In the genomic region with DNA sequence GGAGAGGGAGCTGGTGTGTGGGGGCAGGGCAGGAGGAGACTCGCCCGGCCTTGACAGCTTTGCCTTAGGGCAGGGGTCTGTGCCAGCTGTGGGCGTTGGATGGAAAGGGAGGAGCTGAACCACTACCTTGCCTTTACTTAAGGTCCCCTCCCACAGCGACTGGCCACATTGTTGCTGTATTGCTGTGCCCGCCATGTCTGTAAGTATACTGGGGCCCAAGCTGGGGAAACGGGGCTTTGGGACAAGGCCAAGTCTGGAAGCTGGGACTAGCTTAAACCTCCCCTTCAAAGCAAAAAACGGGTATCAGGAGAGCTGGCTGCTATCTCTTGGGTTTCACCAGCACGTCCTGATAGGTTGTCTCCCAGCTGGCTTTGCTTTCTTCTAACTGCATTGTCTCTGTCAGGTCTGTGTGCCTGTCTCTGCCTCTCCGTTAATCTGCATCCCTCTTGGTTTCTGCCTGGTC, we compare ENCODE assay signal across 11 mouse cellular contexts. TPM values are rescaled to one million over a fixed set of nuclear protein-coding genes. Genes with fewer than 3 reads are reported as not detected.
DNase-seq lines count a peak whose midpoint lies in the region; ATAC-seq and TF ChIP-seq lines count a peak whose summit lies in the region.
"Had no signal": no experiment of that assay in that cellular context is flagged by ENCODE, and none has a peak within 500 bp of the region (broad histone marks: within the 10 kb centered on the region; RNA-seq: fewer than 3 reads in every experiment).

No protein-coding gene starts in this region.

- peak overlapping the region; percentile 18 for H3K4me3 ChIP-seq in embryonic facial prominence, embryonic 13.5 days
- no peak overlapping the region for H3K4me3 ChIP-seq in embryonic facial prominence, embryonic 10.5 days
- H3K4me3 ChIP-seq in intestine, embryonic 16.5 days (ENCODE audit: low read length) = no peak overlapping the region
- no peak overlapping the region for H3K4me3 ChIP-seq in intestine, postnatal 0 days (ENCODE audit: low read depth, low read length)
- H3K4me3 ChIP-seq in limb, embryonic 13.5 days = peak overlapping the region; percentile 2; the same call in 1 of the 2 replicates

- no peak for TF ChIP-seq CTCF in intestine, postnatal 0 days (IDR thresholded peaks at IDR 0.05; ENCODE audit: low read depth)

- peak overlapping the region; percentile 74 for H3K27ac ChIP-seq in embryonic facial prominence, embryonic 13.5 days
- H3K27ac ChIP-seq in embryonic facial prominence, embryonic 10.5 days (replicated peaks) = no peak overlapping the region; the same call in 1 of the 2 replicates
- H3K27ac ChIP-seq in intestine, embryonic 16.5 days (ENCODE audit: low read length) = no peak overlapping the region
- no peak overlapping the region for H3K27ac ChIP-seq in intestine, postnatal 0 days (ENCODE audit: low read depth, low read length)
- H3K27ac ChIP-seq in limb, embryonic 13.5 days = 0 out of 2 replicates have a peak overlapping the region, but pooled peaks have one; percentile 44

- no peaks in the 10 kb centered on the region for H3K9me3 ChIP-seq in embryonic facial prominence, embryonic 13.5 days
- H3K9me3 ChIP-seq in embryonic facial prominence, embryonic 10.5 days = no peaks in the 10 kb centered on the region
- H3K9me3 ChIP-seq in intestine, embryonic 16.5 days (ENCODE audit: control insufficient read depth, low read length) = peaks cover 4% of the 10 kb centered on the region; the same call in 1 of the 2 replicates
- H3K9me3 ChIP-seq in intestine, postnatal 0 days (ENCODE audit: control insufficient read depth) = no peaks in the 10 kb centered on the region
- 0 out of 2 replicates have a peak, but pooled peaks cover 4% of the 10 kb centered on the region for H3K9me3 ChIP-seq in limb, embryonic 13.5 days

- H3K4me2 ChIP-seq in embryonic facial prominence, embryonic 13.5 days = peak overlapping the region; percentile 59
- H3K4me2 ChIP-seq in intestine, embryonic 16.5 days (ENCODE audit: low read depth, low read length) = no peak overlapping the region
- H3K4me2 ChIP-seq in intestine, postnatal 0 days (replicated peaks; ENCODE audit: low read depth) = no peak overlapping the region
- H3K4me2 ChIP-seq in limb, embryonic 13.5 days (replicated peaks) = peak overlapping the region; percentile 38

- H3K4me1 ChIP-seq in embryonic facial prominence, embryonic 13.5 days = peaks cover 39% of the 10 kb centered on the region
- H3K4me1 ChIP-seq in embryonic facial prominence, embryonic 10.5 days = peaks cover 26% of the 10 kb centered on the region
- H3K4me1 ChIP-seq in intestine, embryonic 16.5 days (ENCODE audit: control insufficient read depth, insufficient read depth, low read length) = peaks cover 17% of the 10 kb centered on the region; the same call in 1 of the 2 replicates
- H3K4me1 ChIP-seq in intestine, postnatal 0 days (replicated peaks; ENCODE audit: control insufficient read depth, insufficient read depth, low read length) = 0 out of 2 replicates have a peak, but pooled peaks cover 2% of the 10 kb centered on the region
- H3K4me1 ChIP-seq in limb, embryonic 13.5 days = peaks cover 26% of the 10 kb centered on the region

- H3K36me3 ChIP-seq in embryonic facial prominence, embryonic 13.5 days = no peaks in the 10 kb centered on the region
- H3K36me3 ChIP-seq in embryonic facial prominence, embryonic 10.5 days (replicated peaks) = no peaks in the 10 kb centered on the region
- H3K36me3 ChIP-seq in intestine, embryonic 16.5 days (ENCODE audit: control insufficient read depth, insufficient read depth, low read length) = no peaks in the 10 kb centered on the region
- H3K36me3 ChIP-seq in intestine, postnatal 0 days (ENCODE audit: control insufficient read depth, insufficient read depth) = no peaks in the 10 kb centered on the region
- H3K36me3 ChIP-seq in limb, embryonic 13.5 days = no peaks in the 10 kb centered on the region

- DNase-seq in embryonic facial prominence, embryonic 10.5 days (ENCODE audit: low spot score) = no peak
- DNase-seq in CD4-positive helper T cell, adult 2 months (ENCODE audit: low read depth, low spot score) = peak; percentile 24
- DNase-seq in urinary bladder, adult 2 months (ENCODE audit: low spot score) = no peak
- DNase-seq: cerebellum, postnatal 25 days; kidney, adult 2 months; lung, postnatal 10 days had no signal

- WGBS in embryonic facial prominence, embryonic 13.5 days = 32% methylated on average over 9 of the region's 9 CpGs
- 52% methylated on average over 9 of the region's 9 CpGs for WGBS in embryonic facial prominence, embryonic 10.5 days
- 50% methylated on average over 9 of the region's 9 CpGs for WGBS in intestine, embryonic 16.5 days
- WGBS in intestine, postnatal 0 days = 43% methylated on average over 9 of the region's 9 CpGs
- WGBS in limb, embryonic 13.5 days = 38% methylated on average over 9 of the region's 9 CpGs

- peak overlapping the region; percentile 44; the same call in 1 of the 2 replicates for H3K9ac ChIP-seq in embryonic facial prominence, embryonic 13.5 days
- peak overlapping the region; percentile 25; the same call in 1 of the 2 replicates for H3K9ac ChIP-seq in intestine, embryonic 16.5 days (ENCODE audit: low read depth, low read length)
- no peak overlapping the region for H3K9ac ChIP-seq in intestine, postnatal 0 days (ENCODE audit: low read depth, low read length)
- no peak overlapping the region; the same call in 1 of the 2 replicates for H3K9ac ChIP-seq in limb, embryonic 13.5 days

- ATAC-seq in embryonic facial prominence, embryonic 13.5 days (ENCODE audit: insufficient number of reproducible peaks, insufficient read depth, low FRiP score, low TSS enrichment, low read depth) = no peak
- no peak for ATAC-seq in intestine, embryonic 16.5 days
- no peak for ATAC-seq in intestine, postnatal 0 days
- peak; percentile 10; the same call in 1 of the 2 replicates for ATAC-seq in limb, embryonic 13.5 days (ENCODE audit: low FRiP score, low read depth)
- ATAC-seq in granulocyte monocyte progenitor cell, adult 5-6 weeks (replicated peaks; ENCODE audit: poor library complexity, severe bottlenecking) = no peak

- H3K27me3 ChIP-seq in embryonic facial prominence, embryonic 13.5 days = no peaks in the 10 kb centered on the region
- H3K27me3 ChIP-seq in embryonic facial prominence, embryonic 10.5 days (replicated peaks; ENCODE audit: low read depth, poor library complexity, severe bottlenecking) = no peaks in the 10 kb centered on the region; the same call in none of the 2 replicates
- no peaks in the 10 kb centered on the region for H3K27me3 ChIP-seq in intestine, embryonic 16.5 days (replicated peaks; ENCODE audit: control insufficient read depth, insufficient read depth, low read length)
- H3K27me3 ChIP-seq in intestine, postnatal 0 days (replicated peaks; ENCODE audit: control insufficient read depth, insufficient read depth, low read length) = no peaks in the 10 kb centered on the region
- no peaks in the 10 kb centered on the region for H3K27me3 ChIP-seq in limb, embryonic 13.5 days

RNA-seq across cellular contexts. Expression of gene Lgals7, which starts 0.7 kb away (rescaled TPM):
- polyA plus RNA-seq in embryonic facial prominence, embryonic 13.5 days (2015; fragmentation: Nextera tagmentation; extraction: Ambion mirVana) = 25.5 and 29.4 TPM in 2 replicates
- polyA plus RNA-seq in embryonic facial prominence, embryonic 10.5 days (2016; fragmentation: Nextera tagmentation; extraction: Ambion mirVana) = 0.63 and 1.9 TPM in 2 replicates
- polyA plus RNA-seq in intestine, embryonic 16.5 days (2015; fragmentation: Nextera tagmentation; extraction: Ambion mirVana) = 0.56 and 0.97 TPM in 2 replicates
- 1.0 and 2.0 TPM in 2 replicates for polyA plus RNA-seq in intestine, postnatal 0 days (2015; fragmentation: Nextera tagmentation; extraction: Ambion mirVana)
- 7.6 and 10.3 TPM in 2 replicates for polyA plus RNA-seq in limb, embryonic 13.5 days (2015; fragmentation: Nextera tagmentation; extraction: Ambion mirVana)
- polyA plus RNA-seq in urinary bladder, adult 2 months (2012; rRNA removed) = 1.3 and 3.6 TPM in 2 replicates
- total RNA-seq in granulocyte monocyte progenitor cell, adult 5-6 weeks (2014; fragmentation: Nextera tagmentation) = not detected in 2 replicates
- not detected in 2 replicates for total RNA-seq in granulocyte monocyte progenitor cell, adult 5-6 weeks (2017)

RNA-seq across cellular contexts. Expression of gene Capn12, which starts 16.9 kb away (rescaled TPM):
- polyA plus RNA-seq in embryonic facial prominence, embryonic 13.5 days (2015; fragmentation: Nextera tagmentation; extraction: Ambion mirVana) = 0.69 and 1.2 TPM in 2 replicates
- 0.44 and 0.55 TPM in 2 replicates for polyA plus RNA-seq in embryonic facial prominence, embryonic 10.5 days (2016; fragmentation: Nextera tagmentation; extraction: Ambion mirVana)
- 0.29 and 0.39 TPM in 2 replicates for polyA plus RNA-seq in intestine, embryonic 16.5 days (2015; fragmentation: Nextera tagmentation; extraction: Ambion mirVana)
- polyA plus RNA-seq in intestine, postnatal 0 days (2015; fragmentation: Nextera tagmentation; extraction: Ambion mirVana) = 0.25 and 0.37 TPM in 2 replicates
- 0.94 and 0.97 TPM in 2 replicates for polyA plus RNA-seq in limb, embryonic 13.5 days (2015; fragmentation: Nextera tagmentation; extraction: Ambion mirVana)
- 0.66 and 0.73 TPM in 2 replicates for polyA plus RNA-seq in urinary bladder, adult 2 months (2012; rRNA removed)
- total RNA-seq in granulocyte monocyte progenitor cell, adult 5-6 weeks (2014; fragmentation: Nextera tagmentation) = not detected in 2 replicates
- 0.13 TPM in 1 of 2 replicates, not detected in the other for total RNA-seq in granulocyte monocyte progenitor cell, adult 5-6 weeks (2017)

RNA-seq across cellular contexts. Expression of gene Lgals4, which starts 30.7 kb away (rescaled TPM):
- polyA plus RNA-seq in embryonic facial prominence, embryonic 13.5 days (2015; fragmentation: Nextera tagmentation; extraction: Ambion mirVana) = 8.7 and 15.3 TPM in 2 replicates
- polyA plus RNA-seq in embryonic facial prominence, embryonic 10.5 days (2016; fragmentation: Nextera tagmentation; extraction: Ambion mirVana) = 4.4 and 4.9 TPM in 2 replicates
- polyA plus RNA-seq in intestine, embryonic 16.5 days (2015; fragmentation: Nextera tagmentation; extraction: Ambion mirVana) = 2,407 and 2,590 TPM in 2 replicates
- 2,376 and 2,464 TPM in 2 replicates for polyA plus RNA-seq in intestine, postnatal 0 days (2015; fragmentation: Nextera tagmentation; extraction: Ambion mirVana)
- 9.6 and 10.3 TPM in 2 replicates for polyA plus RNA-seq in limb, embryonic 13.5 days (2015; fragmentation: Nextera tagmentation; extraction: Ambion mirVana)
- 29.4 and 39.9 TPM in 2 replicates for polyA plus RNA-seq in urinary bladder, adult 2 months (2012; rRNA removed)
- total RNA-seq in granulocyte monocyte progenitor cell, adult 5-6 weeks (2014; fragmentation: Nextera tagmentation) = 20.5 and 20.8 TPM in 2 replicates
- 3.9 and 6.6 TPM in 2 replicates for total RNA-seq in granulocyte monocyte progenitor cell, adult 5-6 weeks (2017)

RNA-seq across cellular contexts. Expression of gene Ech1, which starts 39.3 kb away (rescaled TPM):
- polyA plus RNA-seq in embryonic facial prominence, embryonic 13.5 days (2015; fragmentation: Nextera tagmentation; extraction: Ambion mirVana) = 153 TPM in 2 replicates
- 75.8 and 81.7 TPM in 2 replicates for polyA plus RNA-seq in embryonic facial prominence, embryonic 10.5 days (2016; fragmentation: Nextera tagmentation; extraction: Ambion mirVana)
- polyA plus RNA-seq in intestine, embryonic 16.5 days (2015; fragmentation: Nextera tagmentation; extraction: Ambion mirVana) = 347 and 378 TPM in 2 replicates
- polyA plus RNA-seq in intestine, postnatal 0 days (2015; fragmentation: Nextera tagmentation; extraction: Ambion mirVana) = 402 and 426 TPM in 2 replicates
- polyA plus RNA-seq in limb, embryonic 13.5 days (2015; fragmentation: Nextera tagmentation; extraction: Ambion mirVana) = 155 TPM in 2 replicates
- polyA plus RNA-seq in urinary bladder, adult 2 months (2012; rRNA removed) = 246 and 303 TPM in 2 replicates
- 125 and 134 TPM in 2 replicates for total RNA-seq in granulocyte monocyte progenitor cell, adult 5-6 weeks (2014; fragmentation: Nextera tagmentation)
- total RNA-seq in granulocyte monocyte progenitor cell, adult 5-6 weeks (2017) = 76.3 and 99.3 TPM in 2 replicates

RNA-seq across cellular contexts. Expression of gene Hnrnpl, which starts 56.0 kb away (rescaled TPM):
- 301 and 303 TPM in 2 replicates for polyA plus RNA-seq in embryonic facial prominence, embryonic 13.5 days (2015; fragmentation: Nextera tagmentation; extraction: Ambion mirVana)
- 325 and 346 TPM in 2 replicates for polyA plus RNA-seq in embryonic facial prominence, embryonic 10.5 days (2016; fragmentation: Nextera tagmentation; extraction: Ambion mirVana)
- polyA plus RNA-seq in intestine, embryonic 16.5 days (2015; fragmentation: Nextera tagmentation; extraction: Ambion mirVana) = 142 and 146 TPM in 2 replicates
- 144 and 152 TPM in 2 replicates for polyA plus RNA-seq in intestine, postnatal 0 days (2015; fragmentation: Nextera tagmentation; extraction: Ambion mirVana)
- polyA plus RNA-seq in limb, embryonic 13.5 days (2015; fragmentation: Nextera tagmentation; extraction: Ambion mirVana) = 284 and 285 TPM in 2 replicates
- 325 and 346 TPM in 2 replicates for polyA plus RNA-seq in urinary bladder, adult 2 months (2012; rRNA removed)
- total RNA-seq in granulocyte monocyte progenitor cell, adult 5-6 weeks (2014; fragmentation: Nextera tagmentation) = 466 and 510 TPM in 2 replicates
- total RNA-seq in granulocyte monocyte progenitor cell, adult 5-6 weeks (2017) = 276 and 296 TPM in 2 replicates

Comparison
In these comparisons a context has a peak if more than half of its experiments do, and no peak if none do; other contexts are left out.
1. H3K27ac ChIP-seq: peak in embryonic facial prominence, embryonic 13.5 days (single experiment) and limb, embryonic 13.5 days (single experiment); none in embryonic facial prominence, embryonic 10.5 days (single experiment), intestine, embryonic 16.5 days (single experiment) and intestine, postnatal 0 days (single experiment).
2. H3K4me3 ChIP-seq: peak in embryonic facial prominence, embryonic 13.5 days (single experiment) and limb, embryonic 13.5 days (single experiment); none in embryonic facial prominence, embryonic 10.5 days (single experiment), intestine, embryonic 16.5 days (single experiment) and intestine, postnatal 0 days (single experiment).
3. H3K9ac ChIP-seq: peak in embryonic facial prominence, embryonic 13.5 days (single experiment) and intestine, embryonic 16.5 days (single experiment); none in intestine, postnatal 0 days (single experiment) and limb, embryonic 13.5 days (single experiment).
4. H3K4me2 ChIP-seq: peak in embryonic facial prominence, embryonic 13.5 days (single experiment) and limb, embryonic 13.5 days (single experiment); none in intestine, embryonic 16.5 days (single experiment) and intestine, postnatal 0 days (single experiment).
5. RNA of gene Lgals4, which starts 30.7 kb away (polyA plus RNA-seq): 2,407 to 2,590 TPM in intestine, embryonic 16.5 days and 2,376 to 2,464 TPM in intestine, postnatal 0 days; 29.4 to 39.9 TPM in urinary bladder, adult 2 months, 9.6 to 10.3 TPM in limb, embryonic 13.5 days, 8.7 to 15.3 TPM in embryonic facial prominence, embryonic 13.5 days and 4.4 to 4.9 TPM in embryonic facial prominence, embryonic 10.5 days; every median in the first group is over 10 times any median in the second.